Comparison of ENCODE assay signal across 9 mouse cellular contexts in the genomic region with DNA sequence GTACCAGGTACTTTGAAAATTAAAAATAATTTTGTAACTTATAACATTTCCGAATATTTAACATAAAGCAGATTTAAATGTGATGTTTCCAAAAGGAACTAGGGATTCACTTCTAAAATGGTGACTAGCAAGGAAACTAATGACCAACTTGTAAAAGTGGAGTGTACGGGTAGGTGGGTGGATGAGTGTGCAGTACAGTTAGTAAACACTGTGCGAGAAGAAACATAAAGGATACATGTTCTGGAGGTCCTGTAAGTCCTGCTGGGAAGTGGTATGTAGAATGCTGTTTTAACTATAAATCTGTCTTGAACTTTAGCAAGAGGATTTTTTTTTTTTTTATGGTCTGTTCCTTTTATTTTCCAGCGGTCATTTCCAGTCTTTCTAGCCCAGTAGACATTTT. TPM values are rescaled to one million over a fixed set of nuclear protein-coding genes. Genes with fewer than 3 reads are reported as not detected.
DNase-seq lines count a peak whose midpoint lies in the region; ATAC-seq and TF ChIP-seq lines count a peak whose summit lies in the region.
"Had no signal": no experiment of that assay in that cellular context is flagged by ENCODE, and none has a peak within 500 bp of the region (broad histone marks: within the 10 kb centered on the region; RNA-seq: fewer than 3 reads in every experiment).

No protein-coding gene starts in this region.

- H3K4me2 ChIP-seq in forebrain, embryonic 16.5 days (ENCODE audit: low read length), result peak overlapping the region; percentile 63
- peak overlapping the region; percentile 69 for H3K4me2 ChIP-seq in liver, embryonic 14.5 days (ENCODE audit: low read depth)

- H3K27ac ChIP-seq in gastrocnemius, adult 2 months, result peak overlapping the region; percentile 99
- no peak overlapping the region for H3K27ac ChIP-seq in forebrain, embryonic 16.5 days (ENCODE audit: low read length)
- H3K27ac ChIP-seq in liver, embryonic 14.5 days, result no peak overlapping the region

- peaks cover 20% of the 10 kb centered on the region for H3K4me1 ChIP-seq in forebrain, embryonic 16.5 days (replicated peaks; ENCODE audit: control insufficient read depth, insufficient read depth, low read length)
- peaks cover 5 to 7% of the 10 kb centered on the region in 2 experiments; a peak in 2 of 4 replicates for H3K4me1 ChIP-seq in liver, embryonic 14.5 days (replicated peaks; ENCODE audit: control insufficient read depth in 2 of 2, insufficient read depth in 2 of 2, low read length in 1 of 2)

- no peak for DNase-seq in gastrocnemius, adult 2 months
- DNase-seq in gastrocnemius, postnatal 14 days, result no peak
- peak; percentile 21 for DNase-seq in 416B (ENCODE audit: low read depth)
- no peak for DNase-seq in liver, embryonic 14.5 days (ENCODE audit: low read depth in 3 of 3, low spot score in 3 of 3)
- no peak for DNase-seq in thymus, postnatal 4 days
- DNase-seq in c-Kit-positive CD71-positive TER-119-positive erythroid progenitor cells, embryonic 14.5 days (ENCODE audit: low spot score), result no peak
- DNase-seq: right cerebral cortex, adult 18-20 months had no signal

- TF ChIP-seq EP300 in liver, embryonic 14.5 days (IDR thresholded peaks at IDR 0.05; ENCODE audit: low read depth), result no peak

- intact Hi-C loops in gastrocnemius, adult 2 months (cut with DNase I), result no loop called here
- intact Hi-C loops in gastrocnemius, postnatal 14 days (cut with DNase I; ENCODE audit: low total_unique reads), result loop anchor here (5.0 kb wide), 1 partner anchor 76 kb away; no protein-coding TSS in a partner anchor

- WGBS in forebrain, embryonic 16.5 days, result 45% methylated on average over 4 of the region's 4 CpGs
- 75% methylated on average over 4 of the region's 4 CpGs for WGBS in liver, embryonic 14.5 days (ENCODE audit: insufficient replicate concordance)

- peak overlapping the region; percentile 79 for H3K4me3 ChIP-seq in gastrocnemius, adult 2 months
- H3K4me3 ChIP-seq in forebrain, embryonic 16.5 days (replicated peaks; ENCODE audit: low read length), result peak overlapping the region; percentile 76
- peak overlapping the region in 1 of 2 experiments; percentile 62; a peak in 1 of 4 replicates for H3K4me3 ChIP-seq in liver, embryonic 14.5 days (ENCODE audit: insufficient read depth in 1 of 2, low read depth in 2 of 2, low read length in 2 of 2)

- H3K9ac ChIP-seq in forebrain, embryonic 16.5 days (replicated peaks; ENCODE audit: low read depth, low read length), result no peak overlapping the region
- H3K9ac ChIP-seq in liver, embryonic 14.5 days (replicated peaks), result no peak overlapping the region; the same call in 1 of the 2 replicates

- peaks cover 6% of the 10 kb centered on the region; the same call in 1 of the 2 replicates for H3K36me3 ChIP-seq in forebrain, embryonic 16.5 days (ENCODE audit: control insufficient read depth, insufficient read depth)
- peaks cover 8% of the 10 kb centered on the region for H3K36me3 ChIP-seq in liver, embryonic 14.5 days (replicated peaks; ENCODE audit: control insufficient read depth, insufficient read depth, low read depth)

- H3K27me3 ChIP-seq in forebrain, embryonic 16.5 days (replicated peaks; ENCODE audit: control insufficient read depth, insufficient read depth, low read length), result no peaks in the 10 kb centered on the region
- no peaks in the 10 kb centered on the region for H3K27me3 ChIP-seq in liver, embryonic 14.5 days (ENCODE audit: control insufficient read depth, insufficient read depth, low read length)

- H3K9me3 ChIP-seq in forebrain, embryonic 16.5 days (ENCODE audit: control insufficient read depth, low read length), result no peaks in the 10 kb centered on the region
- H3K9me3 ChIP-seq in liver, embryonic 14.5 days (ENCODE audit: control insufficient read depth, low read length), result no peaks in the 10 kb centered on the region

- no peak for ATAC-seq in forebrain, embryonic 16.5 days
- no peak for ATAC-seq in liver, embryonic 14.5 days (ENCODE audit: insufficient read depth)
- no peak for ATAC-seq in inflammation-experienced regulatory T-cells, adult 6 months

- no peak for TF ChIP-seq CTCF in gastrocnemius, adult 2 months (IDR thresholded peaks at IDR 0.05)
- TF ChIP-seq CTCF in liver, embryonic 14.5 days (IDR thresholded peaks at IDR 0.05; ENCODE audit: low read depth), result no peak

RNA-seq across cellular contexts. Expression of gene Tob1, which starts 1.7 kb away (rescaled TPM):
- 100 to 1,000 TPM; 177 to 277 TPM for total RNA-seq in gastrocnemius, adult 2 months (2021)
- total RNA-seq in gastrocnemius, postnatal 14 days (2021), result 100 to 1,000 TPM; 133 to 139 TPM
- polyA plus RNA-seq in forebrain, embryonic 16.5 days (2015; fragmentation: Nextera tagmentation; extraction: Ambion mirVana), result 35.1 and 46.0 TPM in 2 replicates
- 7.5 and 7.8 TPM in 2 replicates for polyA plus RNA-seq in liver, embryonic 14.5 days (2012; rRNA removed)
- polyA plus RNA-seq in liver, embryonic 14.5 days (2014; fragmentation: Nextera tagmentation; extraction: Ambion mirVana), result 8.3 and 9.1 TPM in 2 replicates
- polyA plus RNA-seq in inflammation-experienced regulatory T-cells, adult 6 months (2017; shearing (Covaris generic)), result 1 to 10 TPM; 4.3 to 6.7 (median 5.3) TPM

RNA-seq across cellular contexts. Expression of gene Wfikkn2, which starts 32.8 kb away (rescaled TPM):
- total RNA-seq in gastrocnemius, adult 2 months (2021), result 1 to 10 TPM; 6.9 to 8.3 TPM
- total RNA-seq in gastrocnemius, postnatal 14 days (2021), result 1 to 10 TPM; 2.7 to 2.9 TPM
- 3.5 and 5.3 TPM in 2 replicates for polyA plus RNA-seq in forebrain, embryonic 16.5 days (2015; fragmentation: Nextera tagmentation; extraction: Ambion mirVana)
- 0.12 and 0.23 TPM in 2 replicates for polyA plus RNA-seq in liver, embryonic 14.5 days (2012; rRNA removed)
- polyA plus RNA-seq in liver, embryonic 14.5 days (2014; fragmentation: Nextera tagmentation; extraction: Ambion mirVana), result 0.05 and 0.17 TPM in 2 replicates
- polyA plus RNA-seq in inflammation-experienced regulatory T-cells, adult 6 months (2017; shearing (Covaris generic)), result 1 to 10 TPM in 2 of 3 experiments, under 1 TPM in 1; 0.10 to 1.5 (median 1.2) TPM
